Mouse (Mus musculus) heart, postnatal 36 days (tissue): ENCODE data around the gene Gm44503. TPM values are rescaled to one million over a fixed set of nuclear protein-coding genes. Genes with fewer than 3 reads are reported as not detected.

Source experiments
- DNase-seq, 2 experiments: peaks; one replicate each; pipeline ENCODE4 v3.0.0; 2021 to 2022
- intact Hi-C: fragments of 180-260 bp; cut with DNase I; formaldehyde crosslinking; loops from one replicate; pipeline ENCODE4 v1.15.1; 2025
- total RNA-seq, 2 experiments: library from RNA; stranded (reverse); gene quantifications; 2 replicates each; pipeline ENCODE4 v1.2.3; 2021

The Gm44503 gene
- total RNA-seq, 2 experiments from 2014 or later = not detected

DNA sequence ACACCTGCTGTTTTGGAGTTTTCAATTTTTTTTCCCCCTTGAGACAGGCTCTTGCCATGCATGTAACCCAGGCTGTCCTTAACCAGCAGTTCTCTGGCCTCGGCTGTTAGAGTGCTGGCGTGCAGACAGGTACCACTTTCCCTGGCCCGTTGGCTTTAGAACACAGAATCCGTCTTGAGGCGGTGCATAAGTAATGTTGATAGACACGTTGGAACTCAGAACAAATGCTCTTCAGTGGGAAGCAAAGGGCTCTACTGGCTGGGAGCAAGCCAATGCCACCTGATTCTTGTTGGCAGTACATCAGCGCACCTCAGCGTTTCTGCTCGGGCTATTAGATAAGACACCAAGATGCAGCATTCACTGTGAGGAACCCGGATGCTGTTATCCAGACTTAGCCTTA is 61.2 kb downstream of the Gm44503 start:
- intact Hi-C loops = no loop called here
- DNase-seq = no peak

DNA sequence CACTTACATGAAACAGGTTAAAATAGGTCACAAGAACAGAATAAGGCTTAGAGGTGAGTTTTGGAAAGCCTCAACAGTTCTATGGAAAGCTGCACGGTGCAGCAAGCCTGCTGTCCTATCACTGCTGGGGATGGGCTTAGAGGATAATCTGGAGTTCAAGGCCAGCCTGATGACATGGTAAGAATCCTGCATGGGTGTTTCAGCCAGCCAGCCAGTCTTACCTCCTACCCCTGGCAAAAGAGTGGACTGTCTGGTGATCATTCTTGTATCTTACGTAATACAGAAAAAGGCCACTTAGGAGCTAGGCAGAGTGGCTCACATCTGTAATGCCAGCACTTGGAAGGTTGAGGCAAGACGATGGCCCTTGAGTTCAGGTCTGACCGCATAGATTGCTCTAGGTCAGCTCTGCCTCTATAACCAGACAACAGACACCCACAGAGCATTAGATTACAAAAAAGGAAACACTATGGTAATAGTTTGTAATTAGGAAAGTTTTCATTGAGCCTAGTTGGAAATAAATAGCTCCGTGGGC is 62.0 kb downstream of the Gm44503 start:
- DNase-seq = no peak

GRCm38 (mm10) chr9:73025818-73026636 is 67.4 kb downstream of the Gm44503 start:
- intact Hi-C loops = no loop called here
- DNase-seq = no peak

More for the DNA sequence above, 62.0 kb downstream of the Gm44503 start:
- intact Hi-C loops = no loop called here

- intact Hi-C loops = no loop called here
- no peak for DNase-seq
These were observed 71.8 kb downstream of the Gm44503 start for GRCm38 (mm10) chr9:73030443-73030842.

DNA sequence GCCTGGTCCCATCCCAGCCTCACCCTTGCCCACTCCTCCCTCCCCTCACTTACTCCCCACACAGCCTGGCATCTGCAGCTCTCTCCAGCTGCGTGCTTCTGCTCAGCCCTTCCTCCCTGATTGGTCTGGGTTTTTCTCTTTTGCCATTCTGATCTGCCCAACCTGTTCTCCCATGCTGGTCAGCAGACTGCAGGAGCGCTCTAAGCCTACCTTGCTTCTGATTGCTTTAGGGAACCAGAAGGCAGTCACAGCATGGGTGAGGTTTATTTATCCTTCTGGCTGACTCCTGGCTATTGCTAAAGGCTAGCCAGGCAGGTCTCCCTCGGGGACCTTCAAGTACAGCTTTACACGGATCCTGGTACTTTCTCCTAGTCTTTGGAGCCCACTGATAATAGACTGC is 72.8 kb downstream of the Gm44503 start:
- intact Hi-C loops = no loop called here
- no peak for DNase-seq

DNA sequence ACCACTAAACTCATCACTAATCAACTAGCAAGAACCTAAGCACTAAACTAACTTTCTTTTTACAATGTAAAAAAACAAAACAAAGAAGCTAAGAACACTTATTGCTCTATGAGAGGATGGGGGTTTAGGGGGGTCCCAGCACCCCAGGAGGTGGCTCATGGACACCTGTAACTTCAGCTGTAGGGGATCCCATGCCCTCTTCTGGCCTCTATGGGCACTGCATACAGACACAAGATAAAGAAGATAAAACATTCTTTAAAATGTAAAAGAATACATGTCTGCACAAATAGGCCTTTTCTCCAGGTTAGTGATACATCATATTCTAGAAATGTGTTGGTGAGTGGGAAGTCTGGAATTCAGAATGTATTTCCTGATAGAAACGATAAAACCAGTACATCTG is 74.8 kb downstream of the Gm44503 start:
- DNase-seq = no peak
- intact Hi-C loops = no loop called here

DNA sequence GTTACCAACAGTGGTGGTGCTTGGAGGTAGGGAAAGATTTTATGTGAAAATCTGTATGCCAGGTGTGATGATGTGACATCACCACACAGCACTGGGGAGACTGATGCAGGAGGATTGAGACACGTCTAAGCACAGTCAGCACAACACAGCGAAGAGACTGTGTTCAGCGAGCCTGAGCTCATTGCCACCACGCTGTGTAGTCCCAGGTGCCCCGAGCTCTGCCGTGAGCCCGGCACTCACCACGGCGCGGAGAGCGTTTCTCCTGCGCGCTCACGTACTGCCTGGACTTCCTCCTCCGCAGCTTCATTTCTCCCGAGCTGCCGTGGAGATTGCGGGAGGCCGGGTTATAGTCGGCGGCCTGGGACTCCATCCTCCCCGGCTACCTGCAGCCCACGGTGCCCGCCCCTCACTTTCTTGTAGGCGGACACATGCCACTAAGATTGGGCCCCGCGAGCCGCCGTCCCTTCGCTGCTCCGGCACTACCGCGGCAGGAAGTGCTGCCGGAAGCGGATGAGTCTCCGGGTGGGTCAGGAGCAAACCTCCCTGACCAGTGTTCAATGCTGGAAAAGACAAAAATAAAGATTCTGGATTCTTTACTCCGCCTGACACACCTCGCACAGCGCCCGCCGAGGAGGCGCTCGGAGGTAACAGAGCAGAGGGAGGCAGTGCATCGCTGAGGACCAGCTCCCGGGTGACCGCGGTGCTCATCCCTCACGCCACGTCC is 80.7 kb downstream of the Gm44503 start:
- peak; percentile 91 to 94 for DNase-seq
- intact Hi-C loops = no loop called here

DNA sequence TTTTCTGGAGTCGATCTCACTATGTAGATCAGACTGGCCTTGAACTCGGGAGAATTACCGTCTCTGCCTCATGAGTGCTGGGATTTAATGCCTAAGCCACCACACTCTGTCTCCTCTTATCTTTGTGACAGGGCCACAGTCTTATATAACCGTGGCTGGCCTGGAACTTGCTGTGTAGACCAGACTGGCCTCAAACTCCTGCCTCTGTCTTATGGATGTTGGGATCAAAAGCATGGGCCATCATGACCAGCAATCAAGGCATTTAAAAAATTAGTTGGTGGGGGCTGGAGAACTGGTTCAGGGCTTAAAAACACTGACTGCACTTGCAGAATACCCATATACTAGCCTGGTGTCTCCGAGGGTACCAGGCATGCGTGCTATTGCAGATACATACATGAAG is 81.4 kb downstream of the Gm44503 start, which contains the start of gene Pigb:
Gene Pigb (minus strand): TSS at position 299 of the 400 bp plus-strand sequence.
- intact Hi-C loops = no loop called here
- no peak for DNase-seq

DNA sequence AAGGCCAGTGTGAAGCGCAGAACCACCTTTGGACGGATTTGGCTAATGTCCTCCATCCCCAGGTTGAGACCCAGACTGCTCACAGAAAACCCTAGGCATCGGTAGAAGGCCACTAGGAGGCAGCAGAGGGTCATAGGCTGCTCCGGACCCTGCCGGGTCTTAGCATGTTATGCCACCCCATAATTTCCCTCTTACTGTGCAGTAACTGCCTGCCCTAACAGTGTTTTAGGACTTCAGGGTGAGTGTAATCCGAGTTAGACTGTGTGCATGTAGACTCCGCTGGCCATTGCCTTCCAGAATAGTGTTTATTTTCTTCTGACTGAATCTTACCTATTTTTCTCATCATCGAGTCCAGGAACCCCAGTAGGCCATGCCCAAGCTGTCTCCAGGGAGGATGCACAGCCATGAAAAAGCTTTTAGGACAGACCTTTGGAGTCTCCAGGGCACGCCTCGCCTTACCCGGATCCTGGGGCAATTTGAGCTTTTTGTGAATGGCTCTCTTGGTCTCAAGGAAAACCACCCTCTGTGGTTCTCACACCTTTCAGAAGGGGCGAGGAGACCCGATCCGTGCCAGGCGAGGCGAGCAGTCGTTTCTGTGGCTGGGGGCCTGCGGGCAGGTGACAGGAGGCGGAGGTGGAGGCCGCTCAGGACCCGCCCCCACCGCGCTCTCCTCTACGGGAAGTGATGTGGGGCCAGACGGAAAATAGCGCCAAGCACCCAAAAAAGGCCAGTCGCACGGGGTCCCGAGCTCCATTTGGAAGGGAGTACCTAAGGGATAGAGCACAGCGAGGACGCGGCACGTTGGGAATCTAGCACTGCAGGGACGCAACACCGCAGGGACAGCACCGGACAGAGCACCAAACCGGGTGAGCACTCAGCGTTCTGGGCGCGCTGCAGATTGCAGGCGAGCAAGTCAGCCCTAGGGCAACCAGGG is 85.8 kb downstream of the Gm44503 start, which contains the start of gene Rab27a:
Gene Rab27a (plus strand): TSS at position 709 of the 934 bp plus-strand sequence.
- peak; percentile 83 to 87 for DNase-seq
- intact Hi-C loops = loop anchor here (1.0 to 2.0 kb wide), 3 partner anchors 26 to 76 kb away; no protein-coding TSS in a partner anchor

- DNase-seq = peak in 1 of 2 experiments; percentile 12
- intact Hi-C loops = loop anchor here (2.0 kb wide), 2 partner anchors 26 to 76 kb away; no protein-coding TSS in a partner anchor
These were observed 86.6 kb downstream of the Gm44503 start for GRCm38 (mm10) chr9:73045204-73045603.

- intact Hi-C loops = loop anchor here (2.0 kb wide), 2 partner anchors 25 to 77 kb away; no protein-coding TSS in a partner anchor
- DNase-seq = no peak
These were observed 87.1 kb downstream of the Gm44503 start for GRCm38 (mm10) chr9:73045711-73046110.

DNA sequence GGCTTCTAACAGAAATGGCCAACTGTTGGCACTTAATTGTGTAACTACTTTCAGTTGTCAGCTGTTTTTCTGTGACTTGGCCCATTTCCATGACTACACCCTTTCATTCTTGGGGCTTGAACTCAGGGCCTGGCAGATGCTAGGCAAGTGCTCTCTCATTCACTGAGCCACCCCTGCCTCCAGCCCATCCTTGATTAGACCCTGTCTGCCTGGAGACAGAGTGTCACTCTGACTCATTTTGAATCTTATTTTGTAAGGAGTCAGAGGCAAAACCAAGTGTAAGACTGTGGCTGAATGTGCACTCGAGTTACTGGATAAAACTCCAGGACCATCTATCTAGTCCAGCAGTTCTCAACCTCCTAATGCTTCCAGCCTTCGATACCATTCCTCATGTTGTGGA is 89.3 kb downstream of the Gm44503 start:
- no peak for DNase-seq
- intact Hi-C loops = no loop called here

GRCm38 (mm10) chr9:73048927-73049326 is 90.3 kb downstream of the Gm44503 start:
- intact Hi-C loops = no loop called here
- DNase-seq = no peak

DNA sequence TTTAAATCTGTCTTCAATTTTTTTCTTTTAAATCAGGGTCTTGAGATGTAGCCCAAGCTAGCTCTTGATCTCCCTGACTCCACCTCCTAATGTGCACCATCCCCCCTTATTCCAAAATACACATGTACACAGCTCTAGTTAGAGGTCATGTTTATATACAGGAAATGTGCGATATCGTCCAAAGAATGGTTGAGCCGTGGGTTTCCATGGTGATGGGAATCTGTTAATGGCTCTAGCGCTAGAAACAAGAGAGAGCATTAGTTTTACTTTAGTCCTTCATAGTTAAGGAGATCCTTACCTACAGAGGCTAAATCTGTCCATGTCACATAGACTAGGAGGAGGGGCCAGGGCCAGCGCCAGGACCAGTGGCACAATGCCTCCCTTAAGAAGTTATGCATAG is 91.2 kb downstream of the Gm44503 start:
- DNase-seq = no peak
- intact Hi-C loops = no loop called here

- DNase-seq = no peak
- intact Hi-C loops = no loop called here
These were observed 92.0 kb downstream of the Gm44503 start for GRCm38 (mm10) chr9:73050606-73051005.

DNA sequence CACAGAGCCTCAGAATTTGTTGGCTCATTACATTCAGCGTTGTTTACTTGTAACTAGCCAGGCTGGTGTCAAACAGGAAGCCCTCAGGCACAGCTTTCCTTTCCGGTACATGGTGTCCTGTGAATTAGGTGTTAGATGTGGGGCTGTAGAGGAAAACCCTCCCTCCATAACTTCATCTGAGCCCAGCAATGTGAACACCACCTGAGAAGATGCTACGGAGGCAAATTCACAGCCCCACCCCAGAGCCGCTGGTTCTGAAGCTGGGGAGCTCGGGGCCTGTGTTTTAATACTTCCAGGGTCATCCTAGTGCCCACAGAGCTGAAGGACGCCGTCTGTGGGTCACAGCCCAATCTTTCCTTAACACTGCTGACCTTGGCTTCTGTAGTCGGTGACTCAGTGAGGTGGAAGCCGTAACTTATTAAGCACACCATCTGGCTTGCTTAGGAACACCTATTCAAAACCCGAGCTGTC is 96.8 kb downstream of the Gm44503 start:
- intact Hi-C loops = no loop called here
- DNase-seq = peak in 1 of 2 experiments; percentile 14

GRCm38 (mm10) chr9:73059224-73059623 is 100.6 kb downstream of the Gm44503 start:
- no peak for DNase-seq
- intact Hi-C loops = no loop called here

- DNase-seq = no peak
- intact Hi-C loops = no loop called here
These were observed 105.1 kb downstream of the Gm44503 start for GRCm38 (mm10) chr9:73063621-73064290.
